In the genomic region with DNA sequence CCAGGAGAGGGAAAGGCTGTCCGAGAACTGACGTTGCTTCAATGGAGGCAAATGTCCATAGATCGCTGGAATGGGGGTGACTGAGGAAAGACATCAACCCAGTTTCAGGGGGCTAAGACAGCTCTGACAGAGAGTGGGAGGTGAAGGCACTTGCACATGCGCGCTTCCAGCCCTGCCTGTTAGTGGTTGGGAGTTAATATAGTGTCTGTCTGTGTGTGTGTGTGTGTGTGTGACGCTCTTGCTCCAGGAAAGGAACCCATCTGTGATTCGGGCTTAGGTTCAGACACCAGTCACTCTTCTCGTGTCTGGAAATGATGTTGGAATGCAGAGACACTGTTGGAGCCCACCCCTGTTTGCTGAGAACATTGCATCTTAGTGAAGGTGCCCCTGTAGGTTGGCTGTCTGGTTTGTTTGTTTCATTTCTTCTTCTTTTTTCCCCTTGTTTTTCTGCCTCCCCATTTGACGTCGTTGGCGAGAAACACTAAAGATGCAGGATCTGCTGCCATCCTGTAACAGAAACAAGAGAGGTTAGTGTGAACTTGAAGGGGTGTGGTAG, we compare ENCODE assay signal across 12 mouse cellular contexts. TPM values are rescaled to one million over a fixed set of nuclear protein-coding genes. Genes with fewer than 3 reads are reported as not detected.
A peak's percentile ranks its signal among the peaks of the same experiment; 100 is the strongest.
DNase-seq lines count a peak whose midpoint lies in the region; ATAC-seq and TF ChIP-seq lines count a peak whose summit lies in the region.
"Had no signal": no experiment of that assay in that cellular context is flagged by ENCODE, and none has a peak within 500 bp of the region (broad histone marks: within the 10 kb centered on the region; RNA-seq: fewer than 3 reads in every experiment).

No protein-coding gene starts in this region.

- no peak for ATAC-seq in forebrain, embryonic 16.5 days

- H3K27ac ChIP-seq in left cerebral cortex, adult 2 months = peak overlapping the region; percentile 92; the same call in 1 of the 2 replicates
- H3K27ac ChIP-seq in forebrain, embryonic 16.5 days (ENCODE audit: low read length) = peak overlapping the region; percentile 41

- peak overlapping the region; percentile 83 for H3K9ac ChIP-seq in forebrain, embryonic 16.5 days (replicated peaks; ENCODE audit: low read depth, low read length)

- H3K27me3 ChIP-seq in forebrain, embryonic 16.5 days (replicated peaks; ENCODE audit: control insufficient read depth, insufficient read depth, low read length) = peaks cover 3% of the 10 kb centered on the region; the same call in 1 of the 2 replicates

- peak overlapping the region; percentile 82 for H3K4me2 ChIP-seq in forebrain, embryonic 16.5 days (ENCODE audit: low read length)

- WGBS in forebrain, embryonic 16.5 days = 3% methylated on average over 11 of the region's 11 CpGs

- intact Hi-C loops in left cerebral cortex, adult 2 months (cut with DNase I) = loop anchor here (5.0 kb wide), 1 partner anchor 279 kb away; no protein-coding TSS in a partner anchor
- intact Hi-C loops in left cerebral cortex, postnatal 10 days (cut with DNase I) = loop anchor here (5.0 kb wide), 3 partner anchors 44 to 384 kb away; no protein-coding TSS in a partner anchor
- intact Hi-C loops in gastrocnemius, postnatal 14 days (cut with DNase I; ENCODE audit: low total_unique reads) = no loop called here

- H3K36me3 ChIP-seq in forebrain, embryonic 16.5 days (ENCODE audit: control insufficient read depth, insufficient read depth) = no peaks in the 10 kb centered on the region

- peak; percentile 10 to 15 for DNase-seq in left cerebral cortex, adult 2 months (ENCODE audit: extremely low spot score in 1 of 2, low spot score in 2 of 2)
- no peak for DNase-seq in left cerebral cortex, postnatal 10 days (ENCODE audit: extremely low spot score in 1 of 2, low spot score in 2 of 2)
- DNase-seq in mesoderm, embryonic 11.5 days (ENCODE audit: low read depth, low spot score) = peak; percentile 30
- peak; percentile 71 for DNase-seq in retina, postnatal 1 day
- DNase-seq in gastrocnemius, postnatal 14 days = no peak
- no peak for DNase-seq in T-cell, adult 2 months (ENCODE audit: low spot score)
- no peak for DNase-seq in adipocyte (ENCODE audit: low spot score)
- DNase-seq: lung, embryonic 14.5 days had no signal

- TF ChIP-seq CTCF in left cerebral cortex, adult 2 months (IDR thresholded peaks at IDR 0.05) = no peak

- H3K4me3 ChIP-seq in left cerebral cortex, adult 2 months = peak overlapping the region; percentile 64
- H3K4me3 ChIP-seq in forebrain, embryonic 16.5 days (replicated peaks; ENCODE audit: low read length) = peak overlapping the region; percentile 78

- H3K4me1 ChIP-seq in forebrain, embryonic 16.5 days (replicated peaks; ENCODE audit: control insufficient read depth, insufficient read depth, low read length) = peaks cover 51% of the 10 kb centered on the region

- no peaks in the 10 kb centered on the region for H3K9me3 ChIP-seq in forebrain, embryonic 16.5 days (ENCODE audit: control insufficient read depth, low read length)

RNA-seq across cellular contexts. Expression of gene Ascl1, which starts 1.9 kb away (rescaled TPM):
- 1 to 10 TPM; 6.1 to 6.2 TPM for total RNA-seq in left cerebral cortex, adult 2 months (2021)
- total RNA-seq in left cerebral cortex, postnatal 10 days (2021) = 1 to 10 TPM; 8.4 to 8.5 TPM
- polyA plus RNA-seq in forebrain, embryonic 16.5 days (2015; fragmentation: Nextera tagmentation; extraction: Ambion mirVana) = 15.7 and 17.5 TPM in 2 replicates
- not detected for total RNA-seq in gastrocnemius, postnatal 14 days (2021)
- total RNA-seq: heart, postnatal 25 days had no signal
- polyA plus RNA-seq: testis, adult 2 months had no signal

RNA-seq across cellular contexts. Expression of gene Pah, which starts 30.0 kb away (rescaled TPM):
- total RNA-seq in left cerebral cortex, adult 2 months (2021) = under 1 TPM in 1 of 2 experiments, not detected in 1; 0.23 TPM
- total RNA-seq in left cerebral cortex, postnatal 10 days (2021) = under 1 TPM in 1 of 2 experiments, not detected in 1; 0.54 TPM
- polyA plus RNA-seq in forebrain, embryonic 16.5 days (2015; fragmentation: Nextera tagmentation; extraction: Ambion mirVana) = not detected in 2 replicates
- not detected for total RNA-seq in gastrocnemius, postnatal 14 days (2021)
- total RNA-seq: layer of hippocampus, postnatal 36 days had no signal
- polyA plus RNA-seq: lung, embryonic 14.5 days had no signal

Comparison
In these comparisons a context has a peak if more than half of its experiments do, and no peak if none do; other contexts are left out.
1. DNase-seq: peak in left cerebral cortex, adult 2 months (2 of 2), mesoderm, embryonic 11.5 days (single experiment) and retina, postnatal 1 day (single experiment); none in left cerebral cortex, postnatal 10 days (0 of 2), gastrocnemius, postnatal 14 days (single experiment), T-cell, adult 2 months (single experiment) and adipocyte (single experiment).
2. RNA of gene Ascl1, which starts 1.9 kb away (total RNA-seq): 8.4 to 8.5 TPM in left cerebral cortex, postnatal 10 days and 6.1 to 6.2 TPM in left cerebral cortex, adult 2 months; not detected in gastrocnemius, postnatal 14 days; every median in the first group is over 4 times any median in the second.